Mouse (Mus musculus) gastrocnemius, adult 18-20 months (tissue): ENCODE measurements at regions not wholly inside any gene's neighbourhood (a gene's known extent, or its start where the extent isn't known, plus 50 kb on each side); places are given as distances from the start of the nearest gene placed in this dataset.

Experiments used
- DNase-seq: peaks from one replicate; pipeline ENCODE4 v3.0.0; 2021; ENCODE audit warnings: low spot score

DNA sequence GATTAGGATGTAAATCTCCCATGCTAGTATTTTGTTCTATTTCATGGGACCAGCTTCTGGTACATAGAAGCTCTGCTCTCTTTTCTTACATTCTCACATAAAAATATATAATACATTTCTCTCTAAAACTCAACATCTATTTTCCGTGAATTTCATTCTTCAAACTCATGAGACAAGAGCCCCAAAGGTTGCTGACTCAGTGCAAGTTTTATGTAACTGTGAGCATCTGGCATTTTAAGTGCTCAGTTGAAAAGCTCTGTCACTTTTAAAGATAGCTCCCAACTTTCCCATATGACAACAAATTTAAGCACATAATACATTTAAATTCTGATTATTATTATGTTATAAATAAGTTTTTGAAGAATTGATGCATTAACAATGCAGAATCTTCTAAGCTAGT is 268.5 kb downstream of the AW209491 start:
- no peak for DNase-seq

- DNase-seq, result peak; percentile 1
Observed at GRCm38 (mm10) chr13:14930137-14930785, 300.3 kb downstream of the AW209491 start.

- DNase-seq, result no peak
Observed at GRCm38 (mm10) chr13:14966187-14966726, 336.3 kb downstream of the AW209491 start.

DNA sequence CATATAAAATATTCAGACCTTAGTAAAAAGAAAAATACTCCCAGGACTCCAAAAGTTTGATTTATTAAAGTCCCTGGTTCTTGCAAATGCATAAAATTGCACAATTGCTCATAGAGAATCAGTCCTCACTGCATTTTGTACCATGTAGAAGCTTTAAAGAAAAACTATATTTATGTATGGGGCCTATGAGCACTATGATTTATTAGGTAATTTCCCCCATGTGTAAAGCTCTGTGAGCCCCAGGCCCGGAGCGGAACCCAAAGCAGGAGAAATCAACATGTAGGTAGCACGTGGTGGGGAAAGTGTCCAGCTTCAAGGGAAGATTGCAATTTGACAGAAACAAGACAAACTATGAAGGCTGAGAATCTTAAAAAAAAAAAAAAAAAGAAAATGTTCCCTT is 372.7 kb downstream of the AW209491 start:
- DNase-seq, result no peak

- no peak for DNase-seq
Observed at GRCm38 (mm10) chr13:15011638-15012037, 381.7 kb downstream of the AW209491 start.

DNA sequence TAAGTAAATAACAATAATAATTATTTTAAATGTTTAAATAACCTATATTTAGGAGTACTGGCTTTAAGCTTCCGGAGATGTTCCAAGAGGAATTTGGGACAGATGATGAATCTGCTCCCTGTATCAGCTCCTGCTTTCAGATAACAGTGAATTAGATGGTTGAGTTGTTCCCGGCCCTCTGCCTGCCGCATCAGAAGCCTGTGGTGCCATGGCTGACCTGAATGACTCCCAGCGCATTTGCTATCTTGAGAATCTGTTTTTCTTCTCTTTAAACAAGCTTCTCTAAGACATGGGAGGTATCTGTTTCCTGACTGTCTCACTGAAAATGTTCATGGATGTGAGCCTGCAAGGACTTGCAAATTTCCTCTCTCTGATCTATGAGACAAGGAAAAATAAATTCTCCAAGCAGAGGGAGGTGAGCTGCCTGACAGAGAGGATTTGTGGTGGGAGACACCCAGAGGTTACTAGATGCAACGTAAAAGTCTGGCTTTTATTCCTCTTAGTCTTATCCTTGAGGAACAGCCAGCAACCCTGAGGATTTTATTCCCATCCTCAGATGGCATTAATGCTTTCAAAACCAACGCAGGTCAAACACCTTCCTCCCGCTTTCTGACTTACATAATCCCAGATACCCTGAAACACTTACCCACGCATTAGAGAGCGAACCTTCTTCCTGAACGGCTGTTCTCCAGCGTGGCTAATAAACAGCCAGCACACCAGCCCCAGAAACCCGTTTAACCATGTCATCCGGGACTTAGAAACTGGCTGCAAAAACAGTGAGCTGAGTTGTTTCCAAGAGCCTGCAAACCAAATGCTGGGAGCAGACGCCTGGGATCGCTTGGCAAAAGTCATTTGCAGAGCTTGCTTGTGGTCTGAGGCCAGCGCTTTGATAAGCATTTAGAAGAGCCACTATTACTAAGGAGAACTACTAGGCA is 389.1 kb downstream of the AW209491 start:
- DNase-seq, result peak; percentile 25

GRCm38 (mm10) chr13:15026601-15027000 is 396.6 kb downstream of the AW209491 start:
- no peak for DNase-seq

DNA sequence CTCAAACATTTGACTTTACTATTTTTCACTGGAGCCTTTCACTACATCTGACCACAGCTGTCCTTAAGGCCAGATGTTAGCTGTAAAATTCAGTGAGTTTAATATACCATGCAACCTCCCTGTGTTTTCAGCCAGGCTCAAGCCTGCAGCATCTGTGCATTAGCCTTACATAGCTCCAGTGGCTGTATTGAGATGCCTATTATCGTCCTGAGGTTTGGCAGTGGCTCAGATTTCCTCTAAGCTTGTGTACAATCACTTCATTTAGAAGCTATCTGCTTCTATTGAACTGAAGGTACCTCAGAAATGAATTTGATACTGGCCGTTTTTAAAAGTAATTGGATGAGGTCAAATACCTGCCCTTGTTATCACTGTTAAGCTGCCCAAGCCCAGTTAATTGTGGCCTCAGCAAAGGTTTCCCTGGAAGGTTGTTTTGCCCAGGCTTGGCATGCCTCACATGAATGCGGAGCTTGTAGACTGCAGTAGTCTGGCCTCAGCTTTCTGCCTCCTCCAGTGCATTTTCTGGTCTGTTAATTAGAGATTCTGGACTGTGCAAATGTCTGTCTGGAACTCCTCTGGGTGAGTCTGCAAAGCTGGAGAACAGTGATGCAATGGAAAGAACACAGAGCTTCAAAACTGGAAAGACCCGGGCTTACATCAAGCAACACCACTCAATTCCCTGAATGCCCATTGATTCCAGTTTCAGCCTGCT is 410.2 kb upstream of the Gli3 start:
- peak; percentile 1 for DNase-seq

- no peak for DNase-seq
Observed at GRCm38 (mm10) chr13:15054705-15055104, 408.3 kb upstream of the Gli3 start.

DNA sequence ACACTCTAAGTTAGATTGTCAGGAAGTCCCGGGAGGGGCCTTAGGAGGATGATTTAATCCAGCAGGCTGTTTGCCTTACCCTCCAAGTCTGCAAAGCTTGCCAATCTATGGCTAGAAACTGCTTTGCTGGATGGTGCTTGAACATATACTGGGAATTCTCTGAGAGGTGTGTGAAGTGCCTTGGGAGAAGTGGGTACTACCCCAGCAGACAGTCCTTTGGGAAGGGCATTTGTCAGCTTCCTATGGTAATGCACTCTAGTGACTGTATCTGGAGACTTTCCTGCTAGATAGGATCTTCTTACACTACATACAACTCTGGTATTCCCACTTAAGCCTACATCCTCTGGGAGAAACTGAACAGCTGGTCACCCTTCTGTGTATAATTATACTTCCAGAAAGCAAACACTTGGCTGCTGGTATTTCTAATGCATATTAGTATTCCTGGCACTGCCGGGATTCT is 384.4 kb upstream of the Gli3 start:
- no peak for DNase-seq

- DNase-seq, result no peak
Observed at GRCm38 (mm10) chr13:15079148-15079547, 383.9 kb upstream of the Gli3 start.

DNA sequence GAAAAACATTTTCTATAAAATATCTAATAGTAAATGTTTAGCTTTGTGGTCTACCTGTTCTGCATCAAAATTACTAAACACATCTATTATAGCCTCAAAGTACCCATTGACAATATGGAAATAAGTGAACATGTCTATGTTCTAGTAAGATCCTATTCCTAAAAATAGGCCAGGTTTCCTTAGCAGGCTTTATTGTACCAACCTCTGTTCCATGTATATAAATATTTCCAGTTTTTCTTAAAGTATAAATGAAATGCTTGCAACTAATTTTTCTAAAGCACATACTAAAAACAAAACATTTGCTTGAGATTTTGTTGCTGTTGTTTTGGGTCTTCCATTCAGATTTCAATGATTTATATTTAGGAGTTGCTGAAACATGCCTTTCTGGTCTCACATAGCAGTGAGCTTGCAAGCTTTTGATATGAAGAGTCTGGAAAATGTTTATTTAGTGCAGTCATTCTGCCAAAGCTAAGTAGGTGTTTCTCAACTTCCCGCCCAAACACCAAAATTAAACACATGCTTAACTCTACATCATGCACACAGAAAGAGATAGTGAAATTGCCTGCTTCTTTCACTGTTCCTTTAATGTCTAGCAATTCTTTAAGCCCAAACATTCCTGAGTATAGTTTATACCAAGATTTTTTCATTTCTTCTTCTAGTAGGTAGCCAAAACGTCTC is 380.6 kb upstream of the Gli3 start:
- no peak for DNase-seq

DNA sequence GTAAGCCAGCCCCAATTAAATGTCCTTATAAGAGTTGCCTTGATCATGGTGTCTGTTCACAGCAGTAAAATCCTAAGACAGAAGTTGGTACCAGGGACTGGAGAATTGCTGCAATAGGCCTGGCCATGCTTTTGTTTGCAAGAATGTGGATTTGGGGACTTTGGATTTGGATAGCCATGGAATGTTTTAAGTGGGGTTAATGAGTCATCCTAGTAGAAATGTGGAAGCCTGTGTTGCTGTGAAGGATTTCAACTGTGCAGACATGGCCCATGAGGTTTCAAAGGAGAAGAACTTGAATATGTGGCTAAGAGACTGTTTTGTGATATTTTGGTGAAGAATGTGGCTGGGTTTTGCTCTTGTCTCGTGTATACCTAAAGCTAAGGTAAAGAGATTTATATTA is 368.2 kb upstream of the Gli3 start:
- DNase-seq, result no peak

- no peak for DNase-seq
Observed at GRCm38 (mm10) chr13:15107753-15108305, 355.2 kb upstream of the Gli3 start.

- no peak for DNase-seq
Observed at GRCm38 (mm10) chr13:15113383-15113782, 349.7 kb upstream of the Gli3 start.

DNA sequence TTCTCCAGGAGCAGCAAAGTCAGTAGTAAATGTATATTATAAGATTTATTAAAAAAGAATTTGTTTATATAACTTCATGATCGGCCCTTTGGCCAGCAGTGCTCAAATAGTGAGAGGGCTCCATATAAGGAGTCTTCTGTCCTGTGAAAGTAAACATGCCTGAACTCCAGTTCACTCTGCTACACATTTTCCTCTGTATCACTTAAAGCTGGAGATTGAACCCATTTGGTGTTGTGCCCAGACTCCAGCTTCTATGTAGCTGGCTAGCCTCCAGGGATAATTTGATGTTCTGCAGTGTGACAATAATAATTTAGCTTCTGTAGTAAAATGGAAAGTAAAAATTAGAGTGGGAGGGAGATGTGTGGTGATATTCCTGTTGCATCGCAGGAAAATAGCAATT is 332.8 kb upstream of the Gli3 start:
- DNase-seq, result no peak

GRCm38 (mm10) chr13:15146167-15146566 is 316.9 kb upstream of the Gli3 start:
- no peak for DNase-seq

GRCm38 (mm10) chr13:15180898-15181297 is 282.1 kb upstream of the Gli3 start:
- DNase-seq, result no peak

DNA sequence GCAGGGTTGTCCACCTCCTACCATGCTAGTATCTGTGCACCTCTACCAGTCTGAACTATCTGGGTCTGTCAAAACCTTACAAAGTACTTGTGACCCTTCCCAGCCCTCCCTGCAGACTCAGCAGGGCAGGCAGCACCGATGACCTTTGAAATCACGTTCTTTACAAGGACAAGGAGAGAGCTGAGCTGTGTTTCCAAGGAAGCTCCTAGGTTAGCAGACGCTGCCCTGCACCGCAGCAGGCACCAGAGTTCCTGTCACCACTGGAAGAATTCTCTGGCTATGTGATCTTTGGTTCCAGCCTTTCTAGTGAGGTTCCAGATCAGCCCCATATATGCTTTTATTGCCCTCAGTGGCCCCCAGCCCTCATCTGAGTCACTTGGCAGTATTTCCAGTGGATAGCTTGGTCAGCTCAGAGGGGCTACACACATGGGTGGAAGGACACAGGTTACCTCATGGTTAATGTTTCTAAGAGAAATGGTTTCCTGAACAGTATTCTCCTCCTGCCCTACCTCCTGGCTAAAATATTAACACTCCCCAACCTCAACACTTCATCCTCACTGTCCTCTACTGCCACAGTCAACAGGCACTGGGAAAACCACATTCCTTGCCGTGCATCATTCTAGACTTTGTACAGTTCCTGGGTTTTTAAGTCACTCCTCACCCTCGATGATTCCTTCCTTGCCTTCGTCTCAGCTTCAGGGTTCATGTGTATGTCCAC is 251.2 kb upstream of the Gli3 start:
- DNase-seq, result no peak

GRCm38 (mm10) chr13:15212353-15212850 is 250.6 kb upstream of the Gli3 start:
- peak; percentile 9 for DNase-seq
